Mouse (Mus musculus) limb, embryonic 14.5 days (tissue): ENCODE measurements around the gene Cstb. TPM values are rescaled to one million over a fixed set of nuclear protein-coding genes. Genes with fewer than 3 reads are reported as not detected.
A peak's percentile ranks its signal among the peaks of the same experiment; 100 is the strongest.

Source experiments
- ATAC-seq: fragments of 200-750 bp; cut with Nextera tagmentation; 2 replicates; pipeline ENCODE4 v1.8.0; 2017; ENCODE audit warnings: low read depth, moderate number of reproducible peaks, moderate TSS enrichment; ENCODE audit not compliant: low FRiP score
- DNase-seq: peaks from one replicate; pipeline ENCODE4 v3.0.0-alpha.2; 2015; ENCODE audit warnings: low spot score
- H3K27ac ChIP-seq: fragments of 300-500 bp; sonication (generic); replicated peaks from 2 replicates; pipeline ENCODE4 v1.5.1; 2014; ENCODE audit warnings: low read depth, mild to moderate bottlenecking, low read length, moderate library complexity, mixed read lengths
- H3K27me3 ChIP-seq: fragments of 300-500 bp; sonication (generic); 2 replicates; pipeline ENCODE4 v1.6.1; 2014; ENCODE audit warnings: low read length, mixed read lengths; ENCODE audit not compliant: control insufficient read depth, insufficient read depth
- H3K36me3 ChIP-seq: fragments of 300-500 bp; sonication (generic); 2 replicates; pipeline ENCODE4 v1.6.1; 2014; ENCODE audit warnings: mild to moderate bottlenecking, low read length, moderate library complexity, mixed read lengths; ENCODE audit not compliant: control insufficient read depth, insufficient read depth
- H3K4me1 ChIP-seq: fragments of 300-500 bp; sonication (generic); 2 replicates; pipeline ENCODE4 v1.6.1; 2014; ENCODE audit warnings: antibody characterized with exemption, low read length, mixed read lengths; ENCODE audit not compliant: control insufficient read depth, insufficient read depth
- H3K4me2 ChIP-seq: fragments of 300-500 bp; sonication (generic); replicated peaks from 2 replicates; pipeline ENCODE4 v1.6.1; 2014; ENCODE audit warnings: low read depth, mild to moderate bottlenecking, low read length, moderate library complexity; ENCODE audit not compliant: severe bottlenecking
- H3K4me3 ChIP-seq: fragments of 300-500 bp; sonication (generic); replicated peaks from 2 replicates; pipeline ENCODE4 v1.5.1; 2014; ENCODE audit warnings: low read length
- H3K9ac ChIP-seq: fragments of 300-500 bp; sonication (generic); 2 replicates; pipeline ENCODE4 v1.6.1; 2014; ENCODE audit warnings: mild to moderate bottlenecking, low read depth, low read length, moderate library complexity; ENCODE audit not compliant: severe bottlenecking
- H3K9me3 ChIP-seq: fragments of 300-500 bp; sonication (generic); 2 replicates; pipeline ENCODE4 v1.6.1; 2016; ENCODE audit warnings: low read length; ENCODE audit not compliant: control insufficient read depth
- POLR2A ChIP-seq: fragments of 200-500 bp; IDR thresholded peaks from 2 replicates; pipeline ENCODE4 v1.8.0; 2012; ENCODE audit warnings: inconsistent platforms, mild to moderate bottlenecking, moderate library complexity, borderline replicate concordance; ENCODE audit not compliant: insufficient read depth, insufficient read length; ENCODE audit errors: extremely low read depth
- WGBS: fragments of 180-500 bp; shearing (Covaris S2); extraction: QIAGEN DNeasy Blood & Tissue Kit; methylation state at CpG from one replicate; pipeline ENCODE4 v1.1.7; 2014; 5-methylcytosine and 5-hydroxymethylcytosine counted together
- polyA plus RNA-seq, 2 experiments: library from polyadenylated mRNA; depleted of rRNA in 1 of 2; stranded (reverse) in 1 of 2; unstranded in 1 of 2; fragments of >200 nt; fragmentation: Nextera tagmentation in 1 of 2; extraction: Ambion mirVana in 1 of 2; gene quantifications; 2 replicates each; pipeline versions ENCODE4 v1.2.1 to v1.2.3; 2012 to 2014

Gene Cstb
- polyA plus RNA-seq, 2 experiments, result 157 to 338 TPM

GRCm38 (mm10) chr10:78460463-78460862 is 35.0 kb downstream of the Cstb start:
- H3K9me3 ChIP-seq, result no peaks in the 10 kb centered on the region
- ATAC-seq, result no peak

GRCm38 (mm10) chr10:78461767-78462166 is 36.3 kb downstream of the Cstb start:
- no peaks in the 10 kb centered on the region for H3K27me3 ChIP-seq
- TF ChIP-seq POLR2A, result no peak
- H3K4me1 ChIP-seq, result peaks cover 25% of the 10 kb centered on the region
- H3K9me3 ChIP-seq, result no peaks in the 10 kb centered on the region
- no peak overlapping the region for H3K27ac ChIP-seq
- no peak overlapping the region for H3K9ac ChIP-seq
- DNase-seq (no peak), ATAC-seq (no peak)
- no peaks in the 10 kb centered on the region for H3K36me3 ChIP-seq
- no peak overlapping the region for H3K4me2 ChIP-seq
- 76% methylated on average over 4 of the region's 4 CpGs for WGBS
- H3K4me3 ChIP-seq, result no peak overlapping the region

More at GRCm38 (mm10) chr10:78460463-78460862, 35.0 kb downstream of the Cstb start:
- Histone ChIP-seq H3K4me2 (no peak overlapping the region), H3K9ac (no peak overlapping the region), H3K36me3 (no peaks in the 10 kb centered on the region), H3K4me3 (no peak overlapping the region), H3K4me1 (peaks cover 25% of the 10 kb centered on the region), H3K27ac (no peak overlapping the region), H3K27me3 (no peaks in the 10 kb centered on the region)
- no peak for TF ChIP-seq POLR2A
- WGBS, result 20% methylated on average over 4 of the region's 5 CpGs
- DNase-seq, result no peak

GRCm38 (mm10) chr10:78462945-78463768 is 37.7 kb downstream of the Cstb start:
- 85% methylated on average over 8 of the region's 8 CpGs for WGBS
- Histone ChIP-seq H3K27ac (no peak overlapping the region), H3K9ac (no peak overlapping the region), H3K4me2 (no peak overlapping the region), H3K9me3 (no peaks in the 10 kb centered on the region), H3K4me3 (0 out of 2 replicates have a peak overlapping the region, but pooled peaks have one; percentile 72), H3K4me1 (peaks cover 21% of the 10 kb centered on the region), H3K36me3 (no peaks in the 10 kb centered on the region), H3K27me3 (no peaks in the 10 kb centered on the region)
- TF ChIP-seq POLR2A, result no peak
- no peak for DNase-seq
- ATAC-seq, result no peak

- 82% methylated on average over 3 of the region's 3 CpGs for WGBS
- Histone ChIP-seq H3K4me2 (peak overlapping the region; percentile 99), H3K36me3 (no peaks in the 10 kb centered on the region), H3K9ac (peak overlapping the region; percentile 71), H3K4me3 (peak overlapping the region; percentile 72), H3K27me3 (no peaks in the 10 kb centered on the region), H3K4me1 (peaks cover 16% of the 10 kb centered on the region), H3K9me3 (no peaks in the 10 kb centered on the region), H3K27ac (no peak overlapping the region)
- no peak for TF ChIP-seq POLR2A
- ATAC-seq (no peak), DNase-seq (no peak)
Observed at GRCm38 (mm10) chr10:78463769-78464167, 38.3 kb downstream of the Cstb start.

- WGBS, result 2% methylated on average over 28 of the region's 32 CpGs
- peak overlapping the region; percentile 99 for H3K4me2 ChIP-seq
- H3K36me3 ChIP-seq, result no peaks in the 10 kb centered on the region
- no peaks in the 10 kb centered on the region for H3K9me3 ChIP-seq
- no peak for DNase-seq
- H3K9ac ChIP-seq, result peak overlapping the region; percentile 71
- H3K4me1 ChIP-seq, result peaks cover 14% of the 10 kb centered on the region
- peak overlapping the region; percentile 72 for H3K4me3 ChIP-seq
- no peaks in the 10 kb centered on the region for H3K27me3 ChIP-seq
- ATAC-seq, result peak; percentile 16; the same call in 1 of the 2 replicates
- H3K27ac ChIP-seq, result no peak overlapping the region
- no peak for TF ChIP-seq POLR2A
Observed at GRCm38 (mm10) chr10:78464201-78464791, 38.8 kb downstream of the Cstb start.
